Mouse (Mus musculus) MEL (cell line): ENCODE measurements around the gene Tbc1d24. TPM values are rescaled to one million over a fixed set of nuclear protein-coding genes. Genes with fewer than 3 reads are reported as not detected.

Source experiments
- DNase-seq: peaks from one replicate; pipeline ENCODE4 v3.0.0; 2011; ENCODE audit warnings: low read depth, low spot score
- H3K27ac ChIP-seq: 2 replicates; pipeline ENCODE4 v1.5.1; 2012; ENCODE audit warnings: low read depth, mild to moderate bottlenecking, control low read depth, low read length, moderate library complexity; ENCODE audit not compliant: control insufficient read depth
- H3K27me3 ChIP-seq, 2 experiments: fragments of 150-350 bp in 1 of 2; sonication (generic) in 1 of 2; 2 replicates each; pipeline ENCODE4 v1.6.1; 2012; ENCODE audit warnings: low read length in 2 of 2, mild to moderate bottlenecking in 2 of 2, improper control_type of control experiment in 1 of 2, moderate library complexity in 1 of 2; ENCODE audit not compliant: insufficient read depth in 2 of 2, control insufficient read depth in 1 of 2
- H3K36me3 ChIP-seq, 2 experiments: 2 replicates each; pipeline ENCODE4 v1.6.1; 2012 to 2014; ENCODE audit warnings: low read length in 2 of 2, improper control_type of control experiment in 1 of 2, inconsistent platforms in 1 of 2, mild to moderate bottlenecking in 1 of 2; ENCODE audit not compliant: insufficient read depth in 2 of 2, control insufficient read depth in 1 of 2
- H3K4me1 ChIP-seq, 2 experiments: fragments of 150-350 bp in 1 of 2; sonication (generic) in 1 of 2; 2 replicates each; pipeline ENCODE4 v1.6.1; 2012; ENCODE audit warnings: low read length in 2 of 2, improper control_type of control experiment in 1 of 2, mild to moderate bottlenecking in 1 of 2; ENCODE audit not compliant: insufficient read depth in 2 of 2, control insufficient read depth in 1 of 2
- H3K4me3 ChIP-seq, 2 experiments: fragments of 150-350 bp in 1 of 2; sonication (generic) in 1 of 2; 2 replicates each; pipeline ENCODE4 v1.5.1; 2012; ENCODE audit warnings: low read depth in 2 of 2, low read length in 2 of 2, mild to moderate bottlenecking in 2 of 2, moderate library complexity in 2 of 2, control low read depth in 1 of 2, improper control_type of control experiment in 1 of 2; ENCODE audit not compliant: control insufficient read depth in 1 of 2, insufficient read depth in 1 of 2
- H3K79me2 ChIP-seq: 2 replicates; pipeline ENCODE4 v1.6.1; 2012; ENCODE audit warnings: mild to moderate bottlenecking, low read length, moderate library complexity; ENCODE audit not compliant: control insufficient read depth, poor library complexity, insufficient read depth
- H3K9ac ChIP-seq: 2 replicates; pipeline ENCODE4 v1.6.1; 2012; ENCODE audit warnings: low read depth, mild to moderate bottlenecking, control low read depth, low read length, moderate library complexity; ENCODE audit not compliant: control insufficient read depth, poor library complexity, severe bottlenecking
- H3K9me3 ChIP-seq: fragments of 150-350 bp; sonication (generic); replicated peaks from 2 replicates; pipeline ENCODE4 v1.6.1; 2012; ENCODE audit warnings: mild to moderate bottlenecking, low read length, improper control_type of control experiment, moderate library complexity; ENCODE audit not compliant: insufficient read depth
- ELF1 ChIP-seq: IDR thresholded peaks from 2 replicates; pipeline ENCODE4 v1.6.1; 2014; ENCODE audit warnings: low read depth, mild to moderate bottlenecking, inconsistent platforms, low read length, improper control_type of control experiment, moderate library complexity
- ETS1 ChIP-seq: IDR thresholded peaks from 2 replicates; pipeline ENCODE4 v1.6.1; 2012; ENCODE audit warnings: low read depth, mild to moderate bottlenecking, inconsistent platforms, low read length, improper control_type of control experiment, moderate library complexity
- GABPA ChIP-seq: IDR thresholded peaks from 2 replicates; pipeline ENCODE4 v1.6.1; 2012; ENCODE audit warnings: low read depth, mild to moderate bottlenecking, inconsistent platforms, low read length, improper control_type of control experiment, moderate library complexity
- GATA1 ChIP-seq: IDR thresholded peaks from 2 replicates; pipeline ENCODE4 v1.6.1; 2011; ENCODE audit warnings: low read depth, low read length, improper control_type of control experiment
- JUND ChIP-seq: IDR thresholded peaks from 2 replicates; pipeline ENCODE4 v1.6.1; 2011; ENCODE audit warnings: low read depth, mild to moderate bottlenecking, improper control_type of control experiment, low read length
- MAFK ChIP-seq: IDR thresholded peaks from 2 replicates; pipeline ENCODE4 v1.6.1; 2011; ENCODE audit warnings: low read depth, mild to moderate bottlenecking, low read length, improper control_type of control experiment, borderline replicate concordance
- MAZ ChIP-seq: IDR thresholded peaks from 2 replicates; pipeline ENCODE4 v1.6.1; 2012; ENCODE audit warnings: low read depth, mild to moderate bottlenecking, inconsistent platforms, low read length, improper control_type of control experiment
- MYB ChIP-seq: IDR thresholded peaks from 2 replicates; pipeline ENCODE4 v1.6.1; 2011; ENCODE audit warnings: mild to moderate bottlenecking, low read depth, low read length, improper control_type of control experiment
- POLR2A ChIP-seq, 2 experiments: IDR thresholded peaks; 2 replicates each; pipeline ENCODE4 v1.6.1; 2011 to 2012; ENCODE audit warnings: low read length in 2 of 2, mild to moderate bottlenecking in 2 of 2, control low read depth in 1 of 2, improper control_type of control experiment in 1 of 2, low read depth in 1 of 2, moderate library complexity in 1 of 2; ENCODE audit not compliant: control insufficient read depth in 1 of 2, insufficient read depth in 1 of 2, poor library complexity in 1 of 2
- POLR2AphosphoS5 ChIP-seq: IDR thresholded peaks from 2 replicates; pipeline ENCODE4 v1.6.1; 2012; ENCODE audit warnings: low read depth, borderline replicate concordance, mild to moderate bottlenecking, inconsistent platforms, low read length, moderate library complexity, mixed read lengths
- RAD21 ChIP-seq: IDR thresholded peaks from 2 replicates; pipeline ENCODE4 v1.6.1; 2011; ENCODE audit warnings: mild to moderate bottlenecking, low read depth, low read length, improper control_type of control experiment
- RCOR1 ChIP-seq: IDR thresholded peaks from 2 replicates; pipeline ENCODE4 v1.6.1; 2012; ENCODE audit warnings: low read depth, mild to moderate bottlenecking, inconsistent platforms, low read length, improper control_type of control experiment
- SIN3A ChIP-seq: IDR thresholded peaks from 2 replicates; pipeline ENCODE4 v1.6.1; 2012; ENCODE audit warnings: low read length, improper control_type of control experiment, inconsistent platforms
- SMC3 ChIP-seq: IDR thresholded peaks from 2 replicates; pipeline ENCODE4 v1.6.1; 2011; ENCODE audit warnings: low read depth, low read length, improper control_type of control experiment
- TBP ChIP-seq: IDR thresholded peaks from 2 replicates; pipeline ENCODE4 v1.8.0; 2011; ENCODE audit warnings: low read depth, low read length, improper control_type of control experiment
- USF1 ChIP-seq: IDR thresholded peaks from 2 replicates; pipeline ENCODE4 v1.6.1; 2014; ENCODE audit warnings: low read depth, mild to moderate bottlenecking, inconsistent platforms, low read length, improper control_type of control experiment, moderate library complexity
- ZMIZ1 ChIP-seq: IDR thresholded peaks from 2 replicates; pipeline ENCODE4 v1.6.1; 2012; ENCODE audit warnings: low read depth, mild to moderate bottlenecking, inconsistent platforms, low read length, improper control_type of control experiment, moderate library complexity
- ZNF384 ChIP-seq: IDR thresholded peaks from 2 replicates; pipeline ENCODE4 v1.6.1; 2012; ENCODE audit warnings: low read depth, mild to moderate bottlenecking, inconsistent platforms, low read length, improper control_type of control experiment
- polyA plus RNA-seq, 2 experiments: library from polyadenylated mRNA; stranded (reverse) in 1 of 2; unstranded in 1 of 2; fragments of >175 nt in 1 of 2; fragments of >200 nt in 1 of 2; gene quantifications; 2 replicates each; pipeline versions ENCODE4 v1.2.1 to v1.2.4; 2012; ENCODE audit warnings: low replicate concordance in 2 of 2, low read depth in 1 of 2; ENCODE audit not compliant: insufficient read length in 2 of 2, insufficient read depth in 1 of 2, missing spikeins in 1 of 2
- total RNA-seq: library from RNA; depleted of rRNA; stranded (reverse); fragments of 300-350 nt; gene quantifications from 2 replicates; pipeline ENCODE4 v1.2.3, GENCODE M21; 2012

Gene Tbc1d24
- total and polyA plus RNA-seq, 3 experiments, result 24.3 to 34.2 (median 27.3) TPM

DNA sequence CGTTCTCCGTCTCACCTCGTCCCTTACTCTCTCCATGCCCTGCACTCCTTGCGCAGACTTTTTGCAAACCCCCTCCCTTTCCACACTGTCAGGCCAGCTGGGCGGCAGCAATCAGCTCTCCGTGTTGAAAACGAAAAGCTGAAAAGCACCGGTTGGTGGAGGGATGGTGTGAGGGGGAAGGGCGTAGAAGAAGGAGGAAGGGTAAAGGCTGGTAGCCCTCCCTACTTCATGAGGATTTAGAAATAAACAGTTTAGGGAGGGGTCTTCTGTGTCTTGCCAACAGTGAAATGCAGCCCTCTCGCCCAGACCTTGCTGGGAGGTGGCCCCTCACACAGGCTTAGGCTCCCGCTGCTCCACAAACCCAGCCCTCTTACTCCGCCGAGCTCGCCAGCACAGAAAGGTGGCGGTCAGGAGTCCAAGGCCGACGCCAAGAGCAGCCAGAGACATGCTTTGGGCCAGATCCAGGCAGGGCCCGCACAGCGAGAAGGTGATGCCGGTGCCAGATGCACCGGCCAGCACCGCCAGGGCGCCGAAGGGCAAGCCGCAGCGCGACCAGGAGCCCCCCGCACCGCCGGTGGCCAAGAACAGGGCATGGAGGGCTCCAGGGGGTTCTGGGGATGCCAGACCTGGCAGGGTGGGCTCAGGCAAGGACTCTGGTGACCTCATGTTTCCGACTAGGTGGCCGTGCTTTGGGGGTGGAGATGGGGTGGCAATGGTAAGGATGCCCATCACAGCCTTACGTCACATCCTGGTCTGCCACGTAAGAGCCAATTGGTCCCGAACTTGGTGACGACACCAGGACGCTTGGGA lies 6.5 kb upstream of the Tbc1d24 start:
- H3K27me3 ChIP-seq, result no peaks in the 10 kb centered on the region
- no peak overlapping the region for H3K27ac ChIP-seq
- H3K4me1 ChIP-seq, result peaks cover 0 to 21% of the 10 kb centered on the region in 2 experiments; a peak in 3 of 4 replicates
- peaks cover 15% of the 10 kb centered on the region for H3K79me2 ChIP-seq
- TF ChIP-seq RCOR1 (no peak), POLR2A (IDR thresholded peaks at IDR 0.05; ENCODE audit: control insufficient read depth in 1 of 2, insufficient read depth in 1 of 2, low read depth in 1 of 2, low read length in 2 of 2, poor library complexity in 1 of 2) (0 out of 4 replicates have a peak, but pooled peaks of 1 of the 2 experiments have one; percentile 6)
- no peak for DNase-seq
- no peaks in the 10 kb centered on the region for H3K9me3 ChIP-seq
- no peak overlapping the region for H3K4me3 ChIP-seq
- no peak overlapping the region for H3K9ac ChIP-seq
- H3K36me3 ChIP-seq, result peaks cover 5 to 11% of the 10 kb centered on the region in 2 experiments; a peak in 3 of 4 replicates

DNA sequence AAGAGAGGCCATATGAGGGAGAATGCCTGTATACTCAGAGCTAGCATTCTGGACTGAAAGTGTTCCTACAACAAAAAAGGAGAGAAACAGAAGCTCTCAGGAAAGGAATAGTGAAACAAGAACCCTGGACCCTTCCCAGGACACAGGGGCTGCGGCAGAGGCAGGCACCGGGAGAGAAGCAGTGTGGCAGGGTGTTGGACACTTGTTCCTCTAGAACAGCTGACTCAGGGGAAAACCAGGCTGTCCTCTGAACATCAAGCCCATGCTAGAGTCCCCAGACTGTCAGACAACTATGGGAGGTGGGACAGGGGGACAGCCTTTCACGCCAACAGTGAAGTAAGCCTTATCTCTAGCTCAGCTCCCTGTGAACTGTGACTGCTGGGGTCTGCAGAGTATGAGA lies 5.2 kb upstream of the Tbc1d24 start:
- no peak for DNase-seq
- Histone ChIP-seq H3K36me3 (peaks cover 3 to 14% of the 10 kb centered on the region in 2 experiments; a peak in 3 of 4 replicates), H3K9ac (no peak overlapping the region), H3K79me2 (peaks cover 20% of the 10 kb centered on the region), H3K9me3 (no peaks in the 10 kb centered on the region), H3K4me3 (no peak overlapping the region), H3K27ac (no peak overlapping the region), H3K27me3 (no peaks in the 10 kb centered on the region), H3K4me1 (peaks cover 0 to 27% of the 10 kb centered on the region in 2 experiments; a peak in 3 of 4 replicates)
- TF ChIP-seq GABPA, result no peak
- no peak for TF ChIP-seq ELF1
- no peak for TF ChIP-seq SMC3
- TF ChIP-seq GATA1, result no peak
- no peak for TF ChIP-seq ZNF384
- TF ChIP-seq ETS1, result no peak
- no peak for TF ChIP-seq MYB
- no peak for TF ChIP-seq MAZ
- TF ChIP-seq RCOR1, result no peak
- no peak for TF ChIP-seq MAFK
- TF ChIP-seq TBP, result no peak
- no peak for TF ChIP-seq JUND
- no peak for TF ChIP-seq POLR2AphosphoS5
- no peak for TF ChIP-seq SIN3A
- TF ChIP-seq RAD21, result no peak
- TF ChIP-seq ZMIZ1, result no peak
- TF ChIP-seq USF1, result no peak
